Mouse (Mus musculus): ENCODE measurements around the gene Slc39a11. TPM values are rescaled to one million over a fixed set of nuclear protein-coding genes. Genes with fewer than 3 reads are reported as not detected.
A peak's percentile ranks its signal among the peaks of the same experiment; 100 is the strongest.

The Slc39a11 gene
- polyA plus RNA-seq, 1 experiment = 16.9 TPM

GRCm38 (mm10) chr11:113627785-113628184, 22.1 kb downstream of the Slc39a11 start:
- H3K4me3 ChIP-seq (replicated peaks; ENCODE audit: extremely low read depth, low read depth, low read length) = no peak overlapping the region
- no peak for DNase-seq
- WGBS = 53% methylated on average over 4 of the region's 4 CpGs
- H3K4me1 ChIP-seq (ENCODE audit: control insufficient read depth, insufficient read depth, low read length) = no peaks in the 10 kb centered on the region
- TF ChIP-seq POLR2A (IDR thresholded peaks at IDR 0.05; ENCODE audit: borderline replicate concordance, extremely low read depth, low read depth, low read length) (no peak), CTCF (IDR thresholded peaks at IDR 0.05; ENCODE audit: insufficient read depth, low read length) (no peak)

GRCm38 (mm10) chr11:113625437-113625836, 24.4 kb downstream of the Slc39a11 start:
- no peaks in the 10 kb centered on the region for H3K4me1 ChIP-seq (ENCODE audit: control insufficient read depth, insufficient read depth, low read length)
- TF ChIP-seq CTCF (IDR thresholded peaks at IDR 0.05; ENCODE audit: insufficient read depth, low read length) (no peak), POLR2A (IDR thresholded peaks at IDR 0.05; ENCODE audit: borderline replicate concordance, extremely low read depth, low read depth, low read length) (no peak)
- DNase-seq = no peak
- no peak overlapping the region for H3K4me3 ChIP-seq (replicated peaks; ENCODE audit: extremely low read depth, low read depth, low read length)
- 76% methylated on average over 18 of the region's 18 CpGs for WGBS

- WGBS = 79% methylated on average over 4 of the region's 4 CpGs
- peaks cover 11% of the 10 kb centered on the region for H3K4me1 ChIP-seq (ENCODE audit: control insufficient read depth, insufficient read depth, low read length)
- no peak for DNase-seq
- H3K4me3 ChIP-seq (replicated peaks; ENCODE audit: extremely low read depth, low read depth, low read length) = no peak overlapping the region
- TF ChIP-seq CTCF (IDR thresholded peaks at IDR 0.05; ENCODE audit: insufficient read depth, low read length) (no peak), POLR2A (IDR thresholded peaks at IDR 0.05; ENCODE audit: borderline replicate concordance, extremely low read depth, low read depth, low read length) (no peak)
Observed at GRCm38 (mm10) chr11:113622028-113622427, 27.9 kb downstream of the Slc39a11 start.

GRCm38 (mm10) chr11:113621001-113621400, 28.9 kb downstream of the Slc39a11 start:
- no peak for TF ChIP-seq POLR2A (IDR thresholded peaks at IDR 0.05; ENCODE audit: borderline replicate concordance, extremely low read depth, low read depth, low read length)
- no peak for TF ChIP-seq CTCF (IDR thresholded peaks at IDR 0.05; ENCODE audit: insufficient read depth, low read length)
- WGBS = 63% methylated on average over 2 of the region's 2 CpGs
- peaks cover 11% of the 10 kb centered on the region for H3K4me1 ChIP-seq (ENCODE audit: control insufficient read depth, insufficient read depth, low read length)
- no peak for DNase-seq
- H3K4me3 ChIP-seq (replicated peaks; ENCODE audit: extremely low read depth, low read depth, low read length) = no peak overlapping the region

- 3% methylated on average over 31 of the region's 31 CpGs for WGBS
- DNase-seq = no peak
- Histone ChIP-seq H3K4me1 (ENCODE audit: control insufficient read depth, insufficient read depth, low read length) (peaks cover 11% of the 10 kb centered on the region), H3K4me3 (replicated peaks; ENCODE audit: extremely low read depth, low read depth, low read length) (peak overlapping the region; percentile 49)
- no peak for TF ChIP-seq POLR2A (IDR thresholded peaks at IDR 0.05; ENCODE audit: borderline replicate concordance, extremely low read depth, low read depth, low read length)
- TF ChIP-seq CTCF (IDR thresholded peaks at IDR 0.05; ENCODE audit: insufficient read depth, low read length) = no peak
Observed at GRCm38 (mm10) chr11:113619420-113620080, 30.3 kb downstream of the Slc39a11 start.

- Histone ChIP-seq H3K4me1 (ENCODE audit: control insufficient read depth, insufficient read depth, low read length) (peaks cover 11% of the 10 kb centered on the region), H3K4me3 (replicated peaks; ENCODE audit: extremely low read depth, low read depth, low read length) (peak within 1 kb of the TSS; percentile 60)
- 2% methylated on average over 54 of the region's 54 CpGs for WGBS
- TF ChIP-seq CTCF (IDR thresholded peaks at IDR 0.05; ENCODE audit: insufficient read depth, low read length) = no peak
- TF ChIP-seq POLR2A (IDR thresholded peaks at IDR 0.05; ENCODE audit: borderline replicate concordance, extremely low read depth, low read depth, low read length) = no peak
- peak; percentile 63 for DNase-seq
Observed at GRCm38 (mm10) chr11:113618672-113619419, 31.0 kb downstream of the Slc39a11 start, which contains the start of gene Sstr2. Sstr2 (plus strand) TSS chr11:113619342.

- no peak overlapping the region for H3K4me3 ChIP-seq (replicated peaks; ENCODE audit: extremely low read depth, low read depth, low read length)
- DNase-seq = no peak
- 28% methylated on average over 4 of the region's 4 CpGs for WGBS
- TF ChIP-seq CTCF (IDR thresholded peaks at IDR 0.05; ENCODE audit: insufficient read depth, low read length) (no peak), POLR2A (IDR thresholded peaks at IDR 0.05; ENCODE audit: borderline replicate concordance, extremely low read depth, low read depth, low read length) (no peak)
- H3K4me1 ChIP-seq (ENCODE audit: control insufficient read depth, insufficient read depth, low read length) = peaks cover 11% of the 10 kb centered on the region
Observed at GRCm38 (mm10) chr11:113618303-113618671, 31.6 kb downstream of the Slc39a11 start.

GRCm38 (mm10) chr11:113617132-113617911, 32.6 kb downstream of the Slc39a11 start:
- DNase-seq = peak; percentile 60
- 51% methylated on average over 14 of the region's 14 CpGs for WGBS
- no peak overlapping the region for H3K4me3 ChIP-seq (replicated peaks; ENCODE audit: extremely low read depth, low read depth, low read length)
- H3K4me1 ChIP-seq (ENCODE audit: control insufficient read depth, insufficient read depth, low read length) = peaks cover 11% of the 10 kb centered on the region
- TF ChIP-seq POLR2A (IDR thresholded peaks at IDR 0.05; ENCODE audit: borderline replicate concordance, extremely low read depth, low read depth, low read length) = no peak
- TF ChIP-seq CTCF (IDR thresholded peaks at IDR 0.05; ENCODE audit: insufficient read depth, low read length) = 0 out of 2 replicates have a peak, but pooled peaks have one; percentile 4

- no peak for DNase-seq
- peaks cover 12% of the 10 kb centered on the region for H3K4me1 ChIP-seq (ENCODE audit: control insufficient read depth, insufficient read depth, low read length)
- no peak for TF ChIP-seq POLR2A (IDR thresholded peaks at IDR 0.05; ENCODE audit: borderline replicate concordance, extremely low read depth, low read depth, low read length)
- TF ChIP-seq CTCF (IDR thresholded peaks at IDR 0.05; ENCODE audit: insufficient read depth, low read length) = no peak
- no peak overlapping the region for H3K4me3 ChIP-seq (replicated peaks; ENCODE audit: extremely low read depth, low read depth, low read length)
- WGBS = 62% methylated on average over 6 of the region's 6 CpGs
Observed at GRCm38 (mm10) chr11:113614476-113614875, 35.4 kb downstream of the Slc39a11 start.
